Mouse (Mus musculus) liver, adult 2 months (tissue): ENCODE results near the gene Aqp2. TPM values are rescaled to one million over a fixed set of nuclear protein-coding genes. Genes with fewer than 3 reads are reported as not detected.
A peak's percentile ranks its signal among the peaks of the same experiment; 100 is the strongest.

ENCODE experiments used
- DNase-seq: peaks from one replicate; pipeline ENCODE4 v3.0.0-alpha.2; 2011; ENCODE audit warnings: low read depth, low spot score; ENCODE audit errors: extremely low read depth
- H3K27ac ChIP-seq: fragments of 200-500 bp; replicated peaks from 2 replicates; pipeline ENCODE4 v1.5.1; 2012; ENCODE audit warnings: low read depth, mild to moderate bottlenecking, control low read depth, inconsistent platforms, low read length; ENCODE audit not compliant: insufficient read depth
- H3K27me3 ChIP-seq: fragments of 200-500 bp; 2 replicates; pipeline ENCODE4 v1.6.1; 2012; ENCODE audit warnings: mild to moderate bottlenecking, moderate library complexity, low read length, inconsistent platforms; ENCODE audit not compliant: control insufficient read depth, insufficient read depth
- H3K36me3 ChIP-seq: fragments of 200-500 bp; 2 replicates; pipeline ENCODE4 v1.6.1; 2012; ENCODE audit warnings: low read length, inconsistent platforms; ENCODE audit not compliant: control insufficient read depth, insufficient read depth
- H3K4me1 ChIP-seq: fragments of 200-500 bp; 2 replicates; pipeline ENCODE4 v1.6.1; 2011; ENCODE audit warnings: low read length; ENCODE audit not compliant: control insufficient read depth, insufficient read depth
- H3K4me3 ChIP-seq: fragments of 200-500 bp; 2 replicates; pipeline ENCODE4 v1.5.1; 2011; ENCODE audit warnings: low read depth, mild to moderate bottlenecking, control low read depth, low read length, moderate library complexity; ENCODE audit not compliant: insufficient read depth
- H3K79me2 ChIP-seq: fragments of 200-500 bp; 2 replicates; pipeline ENCODE4 v1.6.1; 2012; ENCODE audit warnings: inconsistent platforms, mild to moderate bottlenecking, low read length, moderate library complexity; ENCODE audit not compliant: control insufficient read depth, insufficient read depth
- H3K9ac ChIP-seq: fragments of 200-500 bp; 2 replicates; pipeline ENCODE4 v1.6.1; 2012; ENCODE audit warnings: low read depth, mild to moderate bottlenecking, control low read depth, inconsistent platforms, low read length
- CTCF ChIP-seq: fragments of 200-500 bp; IDR thresholded peaks from 2 replicates; pipeline ENCODE4 v1.5.1; 2011; ENCODE audit warnings: low read depth, low read length, control low read depth
- POLR2A ChIP-seq: fragments of 200-500 bp; IDR thresholded peaks from 2 replicates; pipeline ENCODE4 v1.6.1; 2011; ENCODE audit warnings: low read length, control low read depth; ENCODE audit not compliant: insufficient read depth; ENCODE audit errors: extremely low read depth
- WGBS: fragments of 180-500 bp; shearing (Covaris S2); methylation state at CpG from one replicate; pipeline ENCODE4 v1.1.7; 2018; 5-methylcytosine and 5-hydroxymethylcytosine counted together
- polyA plus RNA-seq: library from polyadenylated mRNA; depleted of rRNA; stranded (reverse); fragments of >200 nt; gene quantifications from 2 replicates; pipeline ENCODE4 v1.2.3, GENCODE M21; 2012
- total RNA-seq: library from RNA; depleted of rRNA; stranded (reverse); fragments of >200 nt; gene quantifications from 2 replicates; pipeline ENCODE4 v1.2.3, GENCODE M21; 2014

Aqp2 gene
- total and polyA plus RNA-seq, 2 experiments, result not detected

DNA sequence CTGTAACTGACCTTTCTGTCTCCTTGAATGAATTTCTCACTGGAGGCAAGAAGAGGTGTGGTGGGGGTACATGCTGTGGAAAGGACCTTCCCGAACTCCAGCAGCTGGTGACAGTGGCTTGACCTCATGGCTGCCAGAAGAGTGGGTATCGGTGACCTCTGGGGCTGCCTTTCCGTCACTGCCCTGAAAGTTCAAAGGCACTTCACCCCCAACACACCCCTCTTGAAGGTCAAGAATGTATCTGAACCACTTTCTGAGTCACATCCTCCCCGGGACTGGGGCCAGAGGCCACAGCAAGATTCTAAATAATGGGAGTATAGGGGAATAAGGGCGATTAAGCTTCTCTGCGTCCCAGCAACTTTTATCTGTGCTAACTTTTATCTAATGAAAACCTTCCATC is 6.9 kb downstream of the Aqp2 start:
- 66% methylated on average over 6 of the region's 6 CpGs for WGBS
- no peak overlapping the region for H3K4me3 ChIP-seq
- DNase-seq, result no peak
- no peak overlapping the region for H3K9ac ChIP-seq
- H3K79me2 ChIP-seq, result no peaks in the 10 kb centered on the region
- no peak for TF ChIP-seq CTCF
- TF ChIP-seq POLR2A, result no peak
- no peaks in the 10 kb centered on the region for H3K4me1 ChIP-seq
- peaks cover 17% of the 10 kb centered on the region for H3K27me3 ChIP-seq
- H3K36me3 ChIP-seq, result no peaks in the 10 kb centered on the region
- no peak overlapping the region for H3K27ac ChIP-seq

DNA sequence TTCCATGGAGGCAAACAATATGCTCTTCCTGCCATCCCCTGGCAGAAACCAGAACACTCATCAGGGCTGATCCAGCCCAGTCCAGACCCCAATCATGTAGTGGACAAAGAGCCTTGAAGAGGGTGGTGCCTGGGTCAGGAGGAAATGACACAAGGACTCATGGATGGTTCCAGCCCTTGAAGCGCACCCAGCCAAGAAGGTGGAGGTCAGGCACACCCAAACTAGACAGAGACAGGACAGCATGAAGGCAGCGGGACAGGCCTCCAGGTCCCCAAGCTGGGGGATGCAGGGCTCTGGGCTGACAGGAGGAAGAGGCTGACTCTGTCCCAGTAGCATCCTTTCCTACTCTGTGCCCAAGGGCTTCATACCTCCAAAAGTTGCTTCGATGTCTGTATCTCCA is 7.7 kb downstream of the Aqp2 start:
- TF ChIP-seq CTCF (no peak), POLR2A (no peak)
- Histone ChIP-seq H3K27me3 (peaks cover 22% of the 10 kb centered on the region), H3K9ac (no peak overlapping the region), H3K36me3 (no peaks in the 10 kb centered on the region), H3K79me2 (no peaks in the 10 kb centered on the region), H3K4me1 (no peaks in the 10 kb centered on the region), H3K27ac (no peak overlapping the region), H3K4me3 (no peak overlapping the region)
- DNase-seq, result no peak
- 94% methylated on average over 3 of the region's 3 CpGs for whole genome bisulfite sequencing

DNA sequence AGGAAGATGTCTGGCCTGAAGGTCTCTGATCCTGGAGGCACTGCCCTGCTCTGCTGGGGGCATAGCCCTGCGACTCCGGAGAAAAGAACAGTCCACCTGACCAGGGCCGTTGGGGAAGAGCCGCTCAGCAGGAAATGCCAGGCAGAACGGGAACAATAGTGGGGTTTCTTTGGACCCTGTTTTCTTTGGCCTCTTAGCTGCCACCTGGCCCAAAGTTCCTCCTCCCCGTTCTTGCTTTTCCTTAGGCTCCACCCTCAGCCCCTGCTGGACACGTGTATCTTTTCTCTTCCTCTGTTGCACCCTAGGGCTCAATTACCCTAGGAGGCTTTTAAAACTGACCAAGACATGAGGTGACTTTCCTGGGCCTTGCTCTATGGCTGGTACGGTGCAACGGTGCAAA is 10.4 kb downstream of the Aqp2 start:
- H3K4me1 ChIP-seq, result no peaks in the 10 kb centered on the region
- H3K27ac ChIP-seq, result no peak overlapping the region
- H3K4me3 ChIP-seq, result no peak overlapping the region
- no peaks in the 10 kb centered on the region for H3K36me3 ChIP-seq
- no peak overlapping the region for H3K9ac ChIP-seq
- WGBS, result 20% methylated on average over 9 of the region's 9 CpGs
- TF ChIP-seq POLR2A (no peak), CTCF (no peak)
- no peak for DNase-seq
- H3K27me3 ChIP-seq, result peaks cover 16% of the 10 kb centered on the region; the same call in 1 of the 2 replicates
- H3K79me2 ChIP-seq, result no peaks in the 10 kb centered on the region

DNA sequence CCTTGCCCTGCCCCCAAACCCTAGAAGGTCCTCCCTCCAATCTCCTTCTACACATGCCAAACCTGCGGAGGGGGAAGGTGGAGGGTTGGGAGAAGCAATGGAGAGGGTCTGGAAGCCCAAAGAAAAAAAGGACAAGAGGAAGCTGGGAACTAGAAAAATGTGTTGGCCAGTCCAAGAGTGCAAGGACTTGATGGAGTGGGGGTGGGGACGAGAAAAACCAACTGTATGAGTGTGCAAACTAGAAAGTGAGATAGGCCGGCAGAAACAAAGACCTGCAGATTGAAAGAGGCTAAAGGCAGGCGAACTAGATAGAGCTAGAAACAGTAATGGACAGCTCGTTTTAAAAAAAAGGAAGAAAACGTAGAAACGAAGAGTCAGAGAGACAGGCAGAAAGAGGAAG is 10.8 kb downstream of the Aqp2 start:
- peaks cover 15% of the 10 kb centered on the region; the same call in 1 of the 2 replicates for H3K27me3 ChIP-seq

DNA sequence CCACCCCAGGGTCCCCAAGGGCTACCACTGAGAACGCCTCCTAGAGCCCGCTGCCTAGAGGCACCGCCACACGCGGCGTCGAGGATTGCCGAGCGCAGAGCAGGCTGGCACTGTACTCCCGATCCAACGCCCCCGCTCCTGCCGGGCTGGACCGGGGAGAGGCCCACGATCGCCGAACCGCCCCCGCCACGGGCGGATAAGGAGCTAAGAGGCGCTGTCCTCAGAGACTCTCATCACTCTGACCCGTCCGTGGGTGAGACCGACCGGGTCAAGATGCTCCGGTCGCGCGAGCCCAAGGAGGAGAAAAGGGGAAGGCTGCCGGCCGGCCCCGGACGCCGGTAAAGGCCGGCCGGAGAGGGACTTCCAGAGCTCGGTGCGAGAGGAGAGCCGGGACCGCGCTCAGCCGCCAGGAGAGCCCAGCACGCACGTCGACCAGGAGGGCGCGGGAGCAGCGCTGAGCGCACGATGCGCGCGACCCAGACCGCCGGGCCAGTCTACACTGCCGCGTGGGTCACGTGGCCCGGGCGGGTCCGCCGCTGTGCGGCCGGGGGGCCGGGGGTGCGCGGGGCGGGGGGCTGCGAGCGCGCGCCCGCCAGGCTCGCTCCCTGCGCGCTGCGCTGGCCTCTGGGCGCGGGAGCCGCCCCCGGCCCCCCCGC is 11.7 kb downstream of the Aqp2 start, which contains the start of gene Aqp5:
TSS of gene Aqp5 (plus strand) at position 354 of the 656 bp plus-strand sequence.
- Histone ChIP-seq H3K27ac (no peak within 1 kb of the TSS), H3K27me3 (peaks cover 12% of the 10 kb centered on the region; the same call in 1 of the 2 replicates), H3K36me3 (no peaks in the 10 kb centered on the region), H3K9ac (no peak within 1 kb of the TSS), H3K4me1 (no peaks in the 10 kb centered on the region), H3K4me3 (peak within 1 kb of the TSS; percentile 17; the same call in 1 of the 2 replicates), H3K79me2 (no peaks in the 10 kb centered on the region)
- WGBS, result 3% methylated on average over 79 of the region's 83 CpGs
- no peak for DNase-seq
- TF ChIP-seq CTCF (no peak), POLR2A (no peak)

More for the DNA sequence above, 10.8 kb downstream of the Aqp2 start:
- no peak overlapping the region for H3K4me3 ChIP-seq
- no peak for DNase-seq
- no peak overlapping the region for H3K27ac ChIP-seq
- H3K36me3 ChIP-seq, result no peaks in the 10 kb centered on the region
- no peak overlapping the region for H3K9ac ChIP-seq
- no peaks in the 10 kb centered on the region for H3K79me2 ChIP-seq
- 29% methylated on average over 7 of the region's 7 CpGs for WGBS
- no peaks in the 10 kb centered on the region for H3K4me1 ChIP-seq
- TF ChIP-seq POLR2A (no peak), CTCF (no peak)

DNA sequence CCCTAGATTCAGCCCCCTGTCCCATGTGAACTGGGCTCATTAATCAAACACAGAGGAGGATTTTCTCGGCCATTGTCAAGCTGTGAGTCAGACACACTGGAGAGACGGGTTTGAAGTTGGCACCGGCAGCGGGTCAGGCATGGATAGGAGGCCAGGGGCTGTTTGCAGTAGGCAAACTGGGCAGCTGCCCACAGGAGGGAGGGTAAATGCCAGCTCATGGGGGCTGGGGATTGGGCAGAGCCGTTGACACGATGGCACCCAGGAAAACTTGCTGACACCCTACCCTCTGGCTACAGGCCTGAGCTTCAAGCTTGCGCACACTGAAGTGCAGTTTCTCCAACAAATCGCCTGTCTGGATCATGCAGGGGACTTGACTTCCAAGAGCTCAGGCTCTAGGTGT is 13.3 kb downstream of the Aqp2 start:
- no peak overlapping the region for H3K4me3 ChIP-seq

More for the DNA sequence above, 13.3 kb downstream of the Aqp2 start:
- 68% methylated on average over 8 of the region's 8 CpGs for WGBS
- Histone ChIP-seq H3K27ac (no peak overlapping the region), H3K4me1 (no peaks in the 10 kb centered on the region), H3K79me2 (no peaks in the 10 kb centered on the region), H3K9ac (no peak overlapping the region), H3K36me3 (no peaks in the 10 kb centered on the region), H3K27me3 (peaks cover 12% of the 10 kb centered on the region; the same call in 1 of the 2 replicates)
- TF ChIP-seq POLR2A (no peak), CTCF (no peak)
- DNase-seq, result no peak
